In the genomic region with DNA sequence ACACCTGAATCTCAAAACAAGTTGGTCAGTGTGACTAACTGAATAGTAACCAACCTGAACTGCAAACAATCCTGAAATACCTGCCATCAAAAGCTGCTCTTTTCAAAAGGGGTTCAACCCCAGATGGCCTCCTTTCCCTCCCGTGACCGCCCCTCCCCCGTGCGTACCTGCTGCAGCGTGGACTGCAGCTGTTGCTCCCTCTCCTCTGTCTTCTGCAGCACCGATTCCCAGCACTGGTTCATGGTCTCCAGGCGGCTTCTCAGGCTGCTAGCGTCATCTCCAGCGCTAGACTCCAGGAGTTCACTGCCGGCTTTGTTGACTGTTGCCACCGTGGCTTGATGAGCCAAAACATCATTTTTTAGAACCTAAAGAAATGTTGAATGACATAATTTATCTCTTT, we compare ENCODE assay signal across 25 mouse cellular contexts. TPM values are rescaled to one million over a fixed set of nuclear protein-coding genes. Genes with fewer than 3 reads are reported as not detected.
"Had no signal": no experiment of that assay in that cellular context is flagged by ENCODE, and none has a peak within 500 bp of the region (broad histone marks: within the 10 kb centered on the region; RNA-seq: fewer than 3 reads in every experiment).

No protein-coding gene starts in this region.

- H3K4me3 ChIP-seq: midbrain, embryonic 10.5 days; midbrain, embryonic 12.5 days; neural tube, embryonic 12.5 days had no signal

- ATAC-seq: midbrain, embryonic 16.5 days had no signal

- H3K4me1 ChIP-seq: midbrain, embryonic 10.5 days; neural tube, embryonic 12.5 days had no signal

- H3K9ac ChIP-seq: lung, embryonic 14.5 days; midbrain, embryonic 12.5 days; neural tube, embryonic 12.5 days had no signal

- H3K27me3 ChIP-seq: midbrain, embryonic 12.5 days; neural tube, embryonic 12.5 days had no signal

- H3K27ac ChIP-seq: midbrain, embryonic 10.5 days; midbrain, embryonic 12.5 days; neural tube, embryonic 12.5 days had no signal

- H3K9me3 ChIP-seq: midbrain, embryonic 10.5 days; midbrain, embryonic 12.5 days; neural tube, embryonic 12.5 days had no signal

- DNase-seq: lung, adult 18-20 months; lung, embryonic 14.5 days; lung, postnatal 10 days; lung, postnatal 4 days; midbrain, embryonic 14.5 days; retina, postnatal 1 day; right cerebral cortex, adult 18-20 months; right cerebral cortex, postnatal 25 days; right cerebral cortex, postnatal 4 days; spleen, adult 18-20 months; thymus, adult 18-20 months; thymus, postnatal 25 days had no signal

- H3K4me2 ChIP-seq: lung, embryonic 14.5 days; midbrain, embryonic 12.5 days; neural tube, embryonic 12.5 days had no signal

RNA-seq across cellular contexts. Expression of gene Bmp8a, which starts 38.5 kb away (rescaled TPM):
- total RNA-seq: megakaryocyte, adult 5-6 weeks; megakaryocyte-erythroid progenitor cell, adult 5-6 weeks; neutrophil, adult 5-6 weeks had no signal
- polyA plus RNA-seq: stomach, embryonic 14.5 days had no signal

RNA-seq across cellular contexts. Expression of gene Oxct2a, which starts 58.2 kb away (rescaled TPM):
- total RNA-seq: megakaryocyte, adult 5-6 weeks; megakaryocyte-erythroid progenitor cell, adult 5-6 weeks; neutrophil, adult 5-6 weeks had no signal
- polyA plus RNA-seq: liver, embryonic 16.5 days; lung, embryonic 14.5 days; lung, embryonic 16.5 days; midbrain, embryonic 10.5 days; midbrain, embryonic 12.5 days; midbrain, embryonic 14.5 days; midbrain, embryonic 16.5 days; neural tube, embryonic 12.5 days; neural tube, embryonic 14.5 days; stomach, embryonic 14.5 days; stomach, embryonic 16.5 days; thymus, postnatal 0 days had no signal
